Mouse (Mus musculus) ovary, adult 18-20 months (tissue): ENCODE measurements around the gene Aqp3.
"Not testable (repeated sequence)": the region's sequence is repeated elsewhere in the genome, so short reads cannot be mapped to it uniquely, and the experiment has no call there.

Experiments used
- DNase-seq: peaks from one replicate; pipeline ENCODE4 v3.0.0; 2022; ENCODE audit warnings: low spot score, mixed read lengths

The Aqp3 gene

GRCm38 (mm10) chr4:41102901-41103300 lies 4.9 kb upstream of the Aqp3 start:
- DNase-seq = no peak

- DNase-seq = no peak
Observed at GRCm38 (mm10) chr4:41100986-41101385, 3.0 kb upstream of the Aqp3 start.

- no peak for DNase-seq
Observed at GRCm38 (mm10) chr4:41098577-41098951, 581 bp upstream of the Aqp3 start.

- no peak for DNase-seq
Observed at GRCm38 (mm10) chr4:41097381-41097780, 602 bp downstream of the Aqp3 start.

DNA sequence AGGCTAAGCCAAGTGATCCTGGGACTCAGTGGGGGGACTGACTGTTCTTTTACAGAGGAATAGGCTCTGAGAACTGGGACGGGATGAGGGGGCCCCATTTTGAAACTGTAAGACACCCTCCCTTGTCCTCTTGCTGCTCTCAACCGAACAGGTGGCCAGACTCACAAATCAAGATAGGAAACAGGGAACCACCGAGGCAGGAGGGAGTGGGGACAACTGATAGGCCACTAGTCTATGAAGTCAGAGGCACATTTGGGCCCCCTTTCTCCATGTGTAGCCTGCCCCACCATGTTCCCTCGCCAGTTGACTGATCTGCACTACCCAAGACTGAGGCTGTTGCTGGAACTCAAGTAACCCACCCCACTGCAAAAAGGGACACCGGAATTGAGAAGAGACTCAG lies 1.2 kb downstream of the Aqp3 start:
- DNase-seq = no peak

DNA sequence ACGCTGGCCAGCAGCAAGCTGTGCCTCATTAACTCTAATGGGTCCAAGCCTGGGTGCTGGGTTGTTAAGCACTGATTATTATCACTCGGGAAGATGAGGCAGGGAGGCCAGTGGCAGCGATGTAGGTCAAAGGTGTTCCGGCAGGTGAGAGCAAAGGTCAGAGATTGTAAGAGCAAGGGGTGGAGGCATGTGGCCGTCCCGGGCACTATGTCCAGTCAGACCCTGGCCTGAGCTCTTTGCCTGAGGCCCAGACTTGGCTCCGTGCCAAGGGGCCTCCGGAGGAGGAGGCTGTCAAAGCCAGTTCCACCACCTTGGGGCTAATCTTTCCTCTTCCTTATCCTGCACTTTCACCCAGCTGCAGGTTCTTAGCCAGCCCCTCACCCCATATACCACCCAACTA lies 1.8 kb downstream of the Aqp3 start:
- no peak for DNase-seq

GRCm38 (mm10) chr4:41094361-41094760 lies 3.6 kb downstream of the Aqp3 start:
- DNase-seq = no peak

DNA sequence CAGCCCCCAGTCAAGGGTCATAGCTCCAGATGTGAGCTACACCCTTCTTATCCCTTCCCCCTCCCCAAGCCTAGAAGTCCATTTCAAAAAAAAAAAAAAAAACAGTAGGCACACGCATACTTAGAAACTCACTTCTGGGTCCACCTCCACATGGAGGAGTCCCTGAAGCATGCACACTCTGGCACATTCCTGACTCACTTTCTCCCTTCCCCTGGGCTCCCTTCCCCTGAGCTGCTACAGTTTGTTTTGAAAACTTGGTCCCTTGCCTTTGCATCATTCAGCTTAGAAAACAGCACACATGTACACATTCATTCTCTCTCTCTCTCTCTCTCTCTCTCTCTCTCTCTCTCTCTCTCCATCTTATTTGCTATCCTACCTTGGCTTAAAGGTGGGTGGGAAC lies 5.0 kb downstream of the Aqp3 start:
- DNase-seq = no peak

- DNase-seq = no peak
Observed at GRCm38 (mm10) chr4:41091391-41091790, 6.6 kb downstream of the Aqp3 start.

GRCm38 (mm10) chr4:41089705-41090104 lies 8.3 kb downstream of the Aqp3 start:
- no peak for DNase-seq

- no peak for DNase-seq
Observed at GRCm38 (mm10) chr4:41089189-41089588, 8.8 kb downstream of the Aqp3 start.

DNA sequence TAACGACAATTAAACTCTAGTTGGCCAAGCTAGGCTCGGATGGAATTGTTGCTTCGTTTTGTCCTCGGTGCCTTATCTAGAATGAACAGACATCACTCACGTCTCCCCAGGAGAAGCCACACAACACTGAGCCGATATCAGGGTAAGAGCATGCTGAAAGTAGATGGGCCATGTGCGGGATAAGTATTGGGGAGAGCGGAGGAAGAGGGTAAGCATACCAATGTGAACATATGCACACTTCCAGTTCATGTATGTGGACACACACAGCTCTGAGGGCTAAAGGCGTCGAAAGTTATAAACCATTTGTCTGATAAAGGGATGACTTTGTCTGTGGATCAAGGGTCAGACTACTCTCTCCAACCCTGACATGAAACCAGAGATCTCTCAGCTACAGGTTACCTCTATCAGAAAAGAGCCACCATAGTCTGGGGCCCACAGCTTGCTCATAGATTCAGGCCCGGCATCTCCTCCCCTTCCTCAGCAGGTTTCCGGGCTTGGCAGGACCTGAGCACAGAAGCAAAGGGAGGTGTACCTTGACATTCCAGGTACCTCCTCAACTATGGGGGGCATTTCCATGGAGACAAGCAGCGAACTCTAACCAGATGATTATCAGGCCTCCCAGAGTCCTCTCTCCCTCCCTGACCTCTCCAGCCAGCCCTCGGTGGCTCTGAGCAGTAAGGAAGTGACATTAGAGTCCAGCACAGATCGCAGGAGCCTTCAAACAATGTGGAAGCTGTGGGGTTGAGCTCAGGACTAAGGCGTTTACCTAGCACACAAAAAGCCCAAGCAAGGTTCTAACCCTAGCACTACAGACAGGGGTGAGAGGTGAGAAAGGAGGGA lies 10.3 kb downstream of the Aqp3 start:
- no peak for DNase-seq

DNA sequence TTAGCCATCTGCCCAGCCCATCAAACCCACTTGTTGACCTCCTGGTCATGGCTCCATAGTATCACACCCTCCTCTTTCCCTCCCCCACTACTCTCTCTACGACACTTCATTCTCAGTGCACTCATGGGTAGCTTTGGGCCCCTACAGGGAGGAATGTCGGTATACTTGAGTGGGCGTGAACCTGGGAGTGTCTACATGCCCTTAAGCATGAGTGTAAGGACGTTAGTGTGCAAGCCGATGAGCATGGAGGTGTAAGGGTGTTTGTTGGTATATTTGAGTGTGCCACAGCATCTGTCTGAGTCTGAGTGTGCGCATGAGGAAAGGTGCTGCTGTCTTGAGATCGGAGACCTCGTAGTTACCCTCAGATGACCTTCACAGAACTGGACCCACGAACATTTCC lies 11.0 kb downstream of the Aqp3 start:
- no peak for DNase-seq

DNA sequence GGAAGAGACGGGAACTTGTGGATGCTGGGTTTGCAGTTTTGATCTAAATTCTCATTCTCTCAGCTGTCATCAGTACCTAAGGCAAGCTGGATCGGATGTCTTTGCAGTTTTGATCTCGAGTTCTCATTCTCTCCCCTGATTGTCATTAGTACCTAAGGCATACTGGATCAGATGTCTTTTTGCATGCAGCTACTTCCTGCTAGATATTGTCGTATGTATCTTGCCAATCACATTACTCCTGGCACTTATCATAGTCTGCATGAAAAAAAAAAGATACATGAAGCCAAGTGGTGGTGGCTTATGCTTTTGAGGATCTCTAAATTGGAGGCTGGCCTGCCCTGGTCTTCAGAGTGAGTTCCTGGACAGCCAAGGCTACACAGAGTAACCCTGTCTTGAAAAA lies 13.2 kb downstream of the Aqp3 start:
- no peak for DNase-seq

DNA sequence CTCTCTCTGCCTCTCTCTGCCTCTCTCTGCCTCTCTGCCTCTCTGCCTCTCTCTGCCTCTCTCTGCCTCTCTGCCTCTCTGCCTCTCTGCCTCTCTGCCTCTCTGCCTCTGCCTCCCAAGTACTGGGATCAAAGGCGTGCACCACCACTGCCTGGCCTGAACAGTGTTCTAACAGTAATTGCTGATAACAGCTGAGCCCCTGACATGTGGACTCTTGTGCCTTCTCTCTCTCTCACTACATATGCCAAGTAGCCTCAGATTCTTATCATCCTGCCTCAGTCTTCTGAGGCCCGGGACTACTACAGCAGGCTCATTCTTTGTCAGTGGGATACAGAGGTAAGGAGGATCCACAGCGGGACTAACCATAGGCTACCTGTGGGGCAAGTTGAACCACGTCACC lies 15.2 kb downstream of the Aqp3 start:
- not testable (repeated sequence) for DNase-seq

GRCm38 (mm10) chr4:41081733-41082132 lies 16.2 kb downstream of the Aqp3 start:
- no peak for DNase-seq

DNA sequence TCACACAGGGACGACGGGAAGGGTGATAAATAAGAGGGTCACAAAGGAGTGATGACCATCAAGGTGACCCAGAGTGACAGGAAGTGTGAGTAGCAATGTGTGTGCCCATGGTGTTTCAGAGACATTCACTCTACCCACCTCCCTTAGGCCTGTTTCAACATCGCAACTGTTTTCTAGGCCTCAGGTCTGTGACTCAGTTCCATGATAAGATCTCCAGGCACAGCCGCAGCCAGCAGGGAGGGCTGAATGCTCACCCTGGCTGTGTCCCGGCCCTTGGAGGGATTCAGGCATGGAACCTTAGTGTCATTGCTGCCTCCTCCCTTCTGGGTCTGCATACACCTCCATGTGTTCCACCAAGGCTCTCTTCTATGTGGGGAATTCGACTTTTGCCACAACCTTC lies 19.3 kb downstream of the Aqp3 start:
- no peak for DNase-seq

- no peak for DNase-seq
Observed at GRCm38 (mm10) chr4:41074461-41074860, 23.5 kb downstream of the Aqp3 start.

DNA sequence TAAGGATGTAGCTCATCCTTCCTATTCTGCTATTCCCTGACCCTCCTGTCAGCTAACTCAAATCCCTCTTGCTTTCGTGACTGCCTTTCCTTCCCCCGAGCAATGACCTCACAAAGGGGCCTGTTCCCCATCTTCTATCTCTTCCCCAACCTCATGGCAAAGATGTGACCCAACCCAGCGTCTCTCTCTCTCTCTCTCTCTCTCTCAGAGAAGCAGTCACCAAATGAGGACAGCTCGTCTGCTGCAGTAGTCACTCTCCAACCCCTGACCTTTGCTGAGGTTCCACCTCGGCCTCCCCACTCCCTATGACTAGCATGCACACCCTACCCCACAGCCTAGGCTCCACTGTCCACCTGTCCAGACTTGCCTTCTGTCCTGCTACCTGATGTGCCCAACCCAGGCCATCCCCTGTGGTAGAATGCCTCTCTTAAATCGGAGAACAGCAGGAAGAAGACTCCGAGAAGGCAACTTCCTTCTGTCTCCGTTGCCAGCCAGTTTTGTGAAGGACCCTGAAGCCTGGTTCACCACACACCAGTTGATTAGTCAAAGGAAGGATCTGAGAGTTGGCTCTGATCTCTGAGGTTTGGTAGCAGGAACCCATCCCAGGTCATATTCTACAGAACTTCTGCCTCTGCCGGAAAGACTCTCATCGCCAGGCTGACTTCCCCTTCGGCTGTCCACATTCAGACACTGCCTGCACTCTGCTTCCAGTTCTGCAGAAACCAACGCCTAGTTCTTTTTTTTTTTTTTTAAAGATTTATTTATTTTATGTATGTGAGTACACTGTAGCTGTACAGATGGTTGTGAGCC lies 24.8 kb downstream of the Aqp3 start:
- DNase-seq = no peak

GRCm38 (mm10) chr4:41071500-41072429 lies 26.2 kb downstream of the Aqp3 start:
- no peak for DNase-seq

GRCm38 (mm10) chr4:41065196-41065595 lies 32.8 kb downstream of the Aqp3 start:
- no peak for DNase-seq
